9 mouse cellular contexts compared by ENCODE assay signal in the genomic region with DNA sequence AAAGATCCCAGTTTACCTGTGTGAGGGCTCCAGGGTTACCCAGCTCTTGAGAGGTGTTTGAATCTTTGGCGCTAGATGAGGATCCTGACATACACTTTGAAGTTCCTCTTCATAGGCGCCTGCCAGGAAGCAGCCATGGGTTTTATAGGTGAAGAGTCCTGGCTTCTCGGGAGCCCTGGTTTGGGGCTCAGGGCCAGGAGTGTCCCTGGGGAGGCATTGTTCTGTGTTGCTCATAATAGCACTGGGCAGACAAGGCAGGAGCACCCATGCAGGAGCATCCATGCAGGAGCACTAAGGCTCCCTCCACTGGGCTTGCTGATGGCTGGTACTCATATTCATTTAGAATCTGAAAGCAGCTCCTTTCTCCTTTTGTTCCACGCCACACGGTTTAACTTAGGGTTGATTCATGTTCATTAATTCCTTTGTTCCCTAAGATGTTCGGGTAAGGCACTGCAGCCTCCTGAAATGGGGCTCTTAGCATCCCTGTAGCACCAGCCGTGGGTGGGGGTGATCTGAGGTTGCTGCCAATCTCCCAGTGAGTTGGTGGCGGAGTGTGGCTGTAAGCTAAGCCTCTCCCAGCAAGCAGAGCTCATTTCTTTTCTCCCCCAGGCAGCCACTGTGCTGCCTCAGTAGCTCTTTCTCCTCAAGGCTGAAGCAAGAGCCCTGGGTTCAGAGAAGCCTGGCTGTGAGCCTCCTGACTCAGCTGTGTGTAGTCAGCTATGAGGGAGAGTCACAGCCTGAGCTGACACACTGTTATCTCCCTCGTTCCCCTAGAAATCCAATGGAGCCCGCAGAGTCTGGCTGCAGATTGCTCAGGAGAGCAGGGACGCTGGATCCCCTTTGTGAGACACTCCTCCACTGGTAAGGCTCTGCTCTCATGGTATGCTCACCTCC.
A peak's percentile ranks its signal among the peaks of the same experiment; 100 is the strongest.
DNase-seq lines count a peak whose midpoint lies in the region; ATAC-seq and TF ChIP-seq lines count a peak whose summit lies in the region.
"Had no signal": no experiment of that assay in that cellular context is flagged by ENCODE, and none has a peak within 500 bp of the region (broad histone marks: within the 10 kb centered on the region; RNA-seq: fewer than 3 reads in every experiment).

No protein-coding gene starts in this region.

- DNase-seq in hindbrain, postnatal 0 days (ENCODE audit: low spot score), result no peak
- DNase-seq in adrenal gland, postnatal 36 days, result peak; percentile 44 to 57
- peak; percentile 53 to 62 for DNase-seq in layer of hippocampus, adult 8-10 months (ENCODE audit: low spot score in 2 of 2)
- DNase-seq in right cerebral cortex, postnatal 10 days (ENCODE audit: low spot score in 2 of 2), result peak; percentile 77 to 81
- no peak for DNase-seq in T-cell, adult 2 months (ENCODE audit: low spot score)
- DNase-seq in kidney, postnatal 10 days, result no peak

- no peak for TF ChIP-seq CTCF in hindbrain, postnatal 0 days (IDR thresholded peaks at IDR 0.05; ENCODE audit: low read depth)

- peaks cover 49% of the 10 kb centered on the region for H3K4me1 ChIP-seq in hindbrain, embryonic 13.5 days (replicated peaks)
- H3K4me1 ChIP-seq in hindbrain, postnatal 0 days (ENCODE audit: insufficient read depth, low read length), result no peaks in the 10 kb centered on the region

- H3K9me3 ChIP-seq in hindbrain, embryonic 13.5 days, result no peaks in the 10 kb centered on the region
- H3K9me3 ChIP-seq in hindbrain, postnatal 0 days (ENCODE audit: low read length), result no peaks in the 10 kb centered on the region
- H3K9me3 ChIP-seq: liver, embryonic 15.5 days had no signal

- H3K27me3 ChIP-seq in hindbrain, embryonic 13.5 days, result 0 out of 2 replicates have a peak, but pooled peaks cover 3% of the 10 kb centered on the region
- H3K27me3 ChIP-seq in hindbrain, postnatal 0 days (ENCODE audit: insufficient read depth, low read length), result no peaks in the 10 kb centered on the region

- H3K9ac ChIP-seq in hindbrain, embryonic 13.5 days, result no peak overlapping the region
- no peak overlapping the region for H3K9ac ChIP-seq in hindbrain, postnatal 0 days (replicated peaks; ENCODE audit: low read length)
- H3K9ac ChIP-seq: liver, embryonic 15.5 days had no signal

- H3K4me2 ChIP-seq in hindbrain, embryonic 13.5 days, result no peak overlapping the region
- H3K4me2 ChIP-seq in hindbrain, postnatal 0 days (ENCODE audit: low read depth, low read length), result no peak overlapping the region
- H3K4me2 ChIP-seq: liver, embryonic 15.5 days had no signal

- 32% methylated on average over 11 of the region's 11 CpGs for WGBS in hindbrain, embryonic 13.5 days
- 36% methylated on average over 11 of the region's 11 CpGs for WGBS in hindbrain, postnatal 0 days

- ATAC-seq in hindbrain, embryonic 13.5 days (ENCODE audit: low FRiP score), result no peak
- no peak for ATAC-seq in hindbrain, postnatal 0 days
- no peak for ATAC-seq in monocyte, adult 5-6 weeks (replicated peaks; ENCODE audit: insufficient number of reproducible peaks, low FRiP score, low TSS enrichment, poor library complexity, severe bottlenecking)

- no peak overlapping the region for H3K4me3 ChIP-seq in hindbrain, embryonic 13.5 days
- H3K4me3 ChIP-seq in hindbrain, postnatal 0 days (ENCODE audit: low read length), result no peak overlapping the region
- H3K4me3 ChIP-seq: liver, embryonic 15.5 days had no signal

- peak overlapping the region; percentile 55 for H3K27ac ChIP-seq in hindbrain, embryonic 13.5 days
- no peak overlapping the region for H3K27ac ChIP-seq in hindbrain, postnatal 0 days
- H3K27ac ChIP-seq: liver, embryonic 15.5 days had no signal

- no peaks in the 10 kb centered on the region for H3K36me3 ChIP-seq in hindbrain, embryonic 13.5 days
- H3K36me3 ChIP-seq in hindbrain, postnatal 0 days (ENCODE audit: insufficient read depth, low read length), result no peaks in the 10 kb centered on the region
- H3K36me3 ChIP-seq: liver, embryonic 15.5 days had no signal

Comparison
In these comparisons a context has a peak if more than half of its experiments do, and no peak if none do; other contexts are left out.
1. DNase-seq: peak in adrenal gland, postnatal 36 days (2 of 2), layer of hippocampus, adult 8-10 months (2 of 2) and right cerebral cortex, postnatal 10 days (2 of 2); none in hindbrain, postnatal 0 days (single experiment), T-cell, adult 2 months (single experiment) and kidney, postnatal 10 days (single experiment).